11 mouse cellular contexts compared by ENCODE assay signal in the genomic region with DNA sequence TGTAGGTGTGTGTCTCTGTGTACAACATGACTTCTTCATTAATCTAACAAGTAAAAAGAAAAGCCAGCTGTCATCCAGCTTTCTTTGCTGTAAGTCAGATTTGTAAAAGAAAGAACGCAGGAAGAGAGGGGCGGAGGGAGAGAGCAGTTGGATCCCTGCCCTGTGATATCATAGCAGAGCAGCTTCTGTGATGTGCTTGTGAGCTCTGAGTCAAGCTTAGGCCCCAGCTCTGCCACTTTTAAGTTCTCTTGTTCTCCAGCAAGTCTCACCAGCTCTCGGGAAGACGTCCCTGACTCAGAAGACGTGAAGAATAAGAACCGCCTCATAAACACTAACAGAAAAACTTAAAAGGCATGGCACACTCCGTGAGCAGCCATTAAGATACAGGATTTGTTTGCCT. TPM values are rescaled to one million over a fixed set of nuclear protein-coding genes. Genes with fewer than 3 reads are reported as not detected.
DNase-seq lines count a peak whose midpoint lies in the region; ATAC-seq and TF ChIP-seq lines count a peak whose summit lies in the region.
"Had no signal": no experiment of that assay in that cellular context is flagged by ENCODE, and none has a peak within 500 bp of the region (broad histone marks: within the 10 kb centered on the region; RNA-seq: fewer than 3 reads in every experiment).

No protein-coding gene starts in this region.

- peak overlapping the region; percentile 40 for H3K27ac ChIP-seq in heart, embryonic 16.5 days (ENCODE audit: low read length)
- H3K27ac ChIP-seq in lung, postnatal 0 days (ENCODE audit: low read length): no peak overlapping the region
- peak overlapping the region; percentile 17; the same call in 1 of the 2 replicates for H3K27ac ChIP-seq in intestine, embryonic 16.5 days (ENCODE audit: low read length)
- H3K27ac ChIP-seq: liver, embryonic 15.5 days had no signal

- H3K27me3 ChIP-seq in heart, embryonic 16.5 days (ENCODE audit: control insufficient read depth, insufficient read depth, low read length): no peaks in the 10 kb centered on the region
- H3K27me3 ChIP-seq in lung, postnatal 0 days (replicated peaks; ENCODE audit: insufficient read depth, low read length): no peaks in the 10 kb centered on the region
- no peaks in the 10 kb centered on the region for H3K27me3 ChIP-seq in intestine, embryonic 16.5 days (replicated peaks; ENCODE audit: control insufficient read depth, insufficient read depth, low read length)
- H3K27me3 ChIP-seq: liver, embryonic 15.5 days had no signal

- ATAC-seq in heart, embryonic 16.5 days (replicated peaks; ENCODE audit: extremely low read depth, insufficient read depth, low FRiP score): peak; percentile 39; the same call in 1 of the 2 replicates
- peak; percentile 68 for ATAC-seq in lung, postnatal 0 days
- ATAC-seq in intestine, embryonic 16.5 days: no peak

- peak; percentile 31 for DNase-seq in adrenal gland, postnatal 10 days
- DNase-seq in adrenal gland, postnatal 25 days: no peak
- DNase-seq in heart, adult 9 months (ENCODE audit: low spot score in 2 of 2): no peak
- peak; percentile 55 for DNase-seq in lung, postnatal 0 days (ENCODE audit: low spot score)
- DNase-seq in lung, postnatal 14 days: no peak
- no peak for DNase-seq in spleen, postnatal 14 days (ENCODE audit: low spot score in 2 of 2)
- DNase-seq: cerebellum, adult 11 months; kidney, postnatal 25 days had no signal

- no peak overlapping the region for H3K4me3 ChIP-seq in heart, embryonic 16.5 days (ENCODE audit: low read length)
- no peak overlapping the region for H3K4me3 ChIP-seq in lung, postnatal 0 days (ENCODE audit: low read depth, low read length)
- no peak overlapping the region for H3K4me3 ChIP-seq in intestine, embryonic 16.5 days (ENCODE audit: low read length)
- H3K4me3 ChIP-seq: liver, embryonic 15.5 days had no signal

- peaks cover 11% of the 10 kb centered on the region; the same call in 1 of the 2 replicates for H3K36me3 ChIP-seq in heart, embryonic 16.5 days (ENCODE audit: control insufficient read depth, insufficient read depth)
- H3K36me3 ChIP-seq in lung, postnatal 0 days (ENCODE audit: insufficient read depth, low read length): no peaks in the 10 kb centered on the region
- 0 out of 2 replicates have a peak, but pooled peaks cover 2% of the 10 kb centered on the region for H3K36me3 ChIP-seq in intestine, embryonic 16.5 days (ENCODE audit: control insufficient read depth, insufficient read depth, low read length)

- TF ChIP-seq CTCF in lung, postnatal 0 days (IDR thresholded peaks at IDR 0.05): no peak

- H3K9me3 ChIP-seq in heart, embryonic 16.5 days (replicated peaks; ENCODE audit: control insufficient read depth, low read length): no peaks in the 10 kb centered on the region
- no peaks in the 10 kb centered on the region for H3K9me3 ChIP-seq in lung, postnatal 0 days (ENCODE audit: low read length)
- no peaks in the 10 kb centered on the region for H3K9me3 ChIP-seq in intestine, embryonic 16.5 days (ENCODE audit: control insufficient read depth, low read length)
- H3K9me3 ChIP-seq: liver, embryonic 15.5 days had no signal

- TF ChIP-seq EP300 in lung, postnatal 0 days (IDR thresholded peaks at IDR 0.05): no peak

- WGBS in heart, embryonic 16.5 days: 32% methylated on average over 7 of the region's 7 CpGs
- WGBS in lung, postnatal 0 days: 31% methylated on average over 7 of the region's 7 CpGs
- 33% methylated on average over 7 of the region's 7 CpGs for WGBS in intestine, embryonic 16.5 days

- H3K9ac ChIP-seq in heart, embryonic 16.5 days (ENCODE audit: low read length): no peak overlapping the region
- no peak overlapping the region for H3K9ac ChIP-seq in lung, postnatal 0 days (replicated peaks; ENCODE audit: low read depth)
- H3K9ac ChIP-seq in intestine, embryonic 16.5 days (ENCODE audit: low read depth, low read length): no peak overlapping the region
- H3K9ac ChIP-seq: liver, embryonic 15.5 days had no signal

- H3K4me1 ChIP-seq in heart, embryonic 16.5 days (ENCODE audit: control insufficient read depth, insufficient read depth, low read length): peaks cover 26% of the 10 kb centered on the region
- H3K4me1 ChIP-seq in lung, postnatal 0 days (ENCODE audit: insufficient read depth, low read depth, low read length): peaks cover 16% of the 10 kb centered on the region
- H3K4me1 ChIP-seq in intestine, embryonic 16.5 days (ENCODE audit: control insufficient read depth, insufficient read depth, low read length): peaks cover 26% of the 10 kb centered on the region

- no peak overlapping the region for H3K4me2 ChIP-seq in heart, embryonic 16.5 days (ENCODE audit: low read depth, low read length)
- H3K4me2 ChIP-seq in lung, postnatal 0 days (replicated peaks; ENCODE audit: low read depth, low read length): no peak overlapping the region
- no peak overlapping the region for H3K4me2 ChIP-seq in intestine, embryonic 16.5 days (ENCODE audit: low read depth, low read length)
- H3K4me2 ChIP-seq: liver, embryonic 15.5 days had no signal

RNA-seq across cellular contexts. Expression of a gene that starts 31.8 kb away (rescaled TPM):
- 10 to 100 TPM; 33.2 to 36.7 TPM for total RNA-seq in adrenal gland, postnatal 10 days (2021)
- total RNA-seq in adrenal gland, postnatal 25 days (2021): 51.8 and 58.4 TPM in 2 replicates
- 9.8 and 14.5 TPM in 2 replicates for polyA plus RNA-seq in heart, embryonic 16.5 days (2015; fragmentation: Nextera tagmentation; extraction: Ambion mirVana)
- polyA plus RNA-seq in lung, postnatal 0 days (2015; fragmentation: Nextera tagmentation; extraction: Ambion mirVana): 12.2 and 14.2 TPM in 2 replicates
- polyA plus RNA-seq in intestine, embryonic 16.5 days (2015; fragmentation: Nextera tagmentation; extraction: Ambion mirVana): 4.5 and 6.6 TPM in 2 replicates

Comparison
In these comparisons a context has a peak if more than half of its experiments do, and no peak if none do; other contexts are left out.
1. DNase-seq: peak in adrenal gland, postnatal 10 days (single experiment) and lung, postnatal 0 days (single experiment); none in adrenal gland, postnatal 25 days (single experiment), heart, adult 9 months (0 of 2), lung, postnatal 14 days (single experiment) and spleen, postnatal 14 days (0 of 2).